Mouse (Mus musculus) liver, adult 2 months (tissue): ENCODE results near the gene Anks1b. TPM values are rescaled to one million over a fixed set of nuclear protein-coding genes. Genes with fewer than 3 reads are reported as not detected.

Source experiments
- DNase-seq: peaks from one replicate; pipeline ENCODE4 v3.0.0-alpha.2; 2011; ENCODE audit warnings: low read depth, low spot score; ENCODE audit errors: extremely low read depth
- H3K27ac ChIP-seq: fragments of 200-500 bp; replicated peaks from 2 replicates; pipeline ENCODE4 v1.5.1; 2012; ENCODE audit warnings: low read depth, mild to moderate bottlenecking, control low read depth, inconsistent platforms, low read length; ENCODE audit not compliant: insufficient read depth
- H3K27me3 ChIP-seq: fragments of 200-500 bp; 2 replicates; pipeline ENCODE4 v1.6.1; 2012; ENCODE audit warnings: mild to moderate bottlenecking, moderate library complexity, low read length, inconsistent platforms; ENCODE audit not compliant: control insufficient read depth, insufficient read depth
- H3K36me3 ChIP-seq: fragments of 200-500 bp; 2 replicates; pipeline ENCODE4 v1.6.1; 2012; ENCODE audit warnings: low read length, inconsistent platforms; ENCODE audit not compliant: control insufficient read depth, insufficient read depth
- H3K4me1 ChIP-seq: fragments of 200-500 bp; 2 replicates; pipeline ENCODE4 v1.6.1; 2011; ENCODE audit warnings: low read length; ENCODE audit not compliant: control insufficient read depth, insufficient read depth
- H3K4me3 ChIP-seq: fragments of 200-500 bp; 2 replicates; pipeline ENCODE4 v1.5.1; 2011; ENCODE audit warnings: low read depth, mild to moderate bottlenecking, control low read depth, low read length, moderate library complexity; ENCODE audit not compliant: insufficient read depth
- H3K79me2 ChIP-seq: fragments of 200-500 bp; 2 replicates; pipeline ENCODE4 v1.6.1; 2012; ENCODE audit warnings: inconsistent platforms, mild to moderate bottlenecking, low read length, moderate library complexity; ENCODE audit not compliant: control insufficient read depth, insufficient read depth
- H3K9ac ChIP-seq: fragments of 200-500 bp; 2 replicates; pipeline ENCODE4 v1.6.1; 2012; ENCODE audit warnings: low read depth, mild to moderate bottlenecking, control low read depth, inconsistent platforms, low read length
- CTCF ChIP-seq: fragments of 200-500 bp; IDR thresholded peaks from 2 replicates; pipeline ENCODE4 v1.5.1; 2011; ENCODE audit warnings: low read depth, low read length, control low read depth
- POLR2A ChIP-seq: fragments of 200-500 bp; IDR thresholded peaks from 2 replicates; pipeline ENCODE4 v1.6.1; 2011; ENCODE audit warnings: low read length, control low read depth; ENCODE audit not compliant: insufficient read depth; ENCODE audit errors: extremely low read depth
- WGBS: fragments of 180-500 bp; shearing (Covaris S2); methylation state at CpG from one replicate; pipeline ENCODE4 v1.1.7; 2018; 5-methylcytosine and 5-hydroxymethylcytosine counted together
- polyA plus RNA-seq: library from polyadenylated mRNA; depleted of rRNA; stranded (reverse); fragments of >200 nt; gene quantifications from 2 replicates; pipeline ENCODE4 v1.2.3, GENCODE M21; 2012; rRNA removed
- total RNA-seq: library from RNA; depleted of rRNA; stranded (reverse); fragments of >200 nt; gene quantifications from 2 replicates; pipeline ENCODE4 v1.2.3, GENCODE M21; 2014; rRNA removed

Gene Anks1b
- total RNA-seq (under 0.01 TPM in 1 of 2 replicates, not detected in the other), polyA plus RNA-seq (not detected in 2 replicates)

DNA sequence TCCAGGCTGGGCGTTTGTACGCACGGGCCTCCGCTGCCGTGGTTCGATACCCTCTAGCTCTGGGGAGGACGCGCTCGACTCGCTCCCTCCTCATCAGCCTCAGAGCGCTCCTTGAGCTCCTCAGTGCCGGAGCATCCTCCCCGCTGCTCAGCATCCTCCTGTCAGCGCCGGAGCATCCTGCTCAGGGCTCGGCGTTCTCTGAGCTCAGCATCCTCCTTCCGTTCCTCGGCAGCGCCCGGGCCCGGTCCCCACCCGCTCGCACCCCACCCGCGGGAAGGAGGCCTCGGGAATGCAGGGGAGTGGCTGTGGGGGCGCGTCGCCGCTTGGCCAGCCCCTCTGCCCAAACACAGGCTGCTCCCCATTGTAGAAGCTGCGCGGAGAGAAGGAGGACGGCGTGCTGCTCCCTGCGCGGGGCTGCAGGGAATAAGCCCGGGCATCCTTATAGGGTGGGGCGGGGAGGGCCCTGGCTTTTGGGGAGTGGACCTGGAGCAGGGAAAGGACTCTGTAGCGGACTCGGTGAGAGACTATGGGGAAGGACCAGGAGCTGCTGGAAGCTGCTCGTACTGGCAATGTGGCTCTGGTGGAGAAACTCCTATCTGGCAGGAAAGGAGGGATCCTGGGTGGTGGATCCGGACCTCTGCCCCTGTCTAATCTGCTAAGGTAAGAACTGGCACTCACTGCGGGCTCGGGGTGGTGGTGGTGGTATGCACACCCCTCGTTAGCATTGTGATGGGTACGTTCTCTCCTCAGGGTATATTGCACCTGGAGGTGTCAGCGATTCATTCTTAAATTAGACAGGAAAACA lies at the start of gene Anks1b:
Anks1b (plus strand) TSS at position 364 of the 805 bp plus-strand sequence.
- DNase-seq, result no peak
- Histone ChIP-seq H3K79me2 (no peaks in the 10 kb centered on the region), H3K9ac (no peak within 1 kb of the TSS), H3K27me3 (peaks cover 6% of the 10 kb centered on the region; the same call in 1 of the 2 replicates), H3K27ac (no peak within 1 kb of the TSS), H3K4me3 (peak within 1 kb of the TSS; percentile 27; the same call in 1 of the 2 replicates), H3K36me3 (no peaks in the 10 kb centered on the region), H3K4me1 (no peaks in the 10 kb centered on the region)
- 2% methylated on average over 48 of the region's 48 CpGs for WGBS
- TF ChIP-seq POLR2A (no peak), CTCF (no peak)

DNA sequence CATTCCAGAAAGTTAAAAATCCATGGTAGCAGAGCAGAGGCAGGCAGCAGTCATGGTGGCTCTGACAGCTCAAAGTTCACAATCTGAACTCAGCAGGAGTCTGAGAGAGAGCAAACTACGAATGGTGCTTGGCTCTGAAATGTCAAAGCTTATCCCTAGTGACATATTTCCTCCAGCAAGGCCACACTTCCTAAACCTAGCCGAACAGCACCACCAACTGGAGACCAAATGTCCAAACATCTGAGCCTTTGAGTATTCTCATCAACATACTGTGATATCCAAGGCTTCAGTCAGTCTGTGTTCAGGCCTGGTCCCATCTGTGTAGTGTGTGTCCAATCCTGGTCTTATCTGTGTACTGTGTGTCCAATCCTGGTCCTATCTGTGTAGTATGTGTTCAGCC lies 49.4 kb upstream of the Anks1b start:
- TF ChIP-seq CTCF (no peak), POLR2A (no peak)
- Histone ChIP-seq H3K27me3 (no peaks in the 10 kb centered on the region), H3K36me3 (peaks cover 14% of the 10 kb centered on the region), H3K79me2 (no peaks in the 10 kb centered on the region), H3K4me3 (no peak overlapping the region), H3K9ac (no peak overlapping the region), H3K4me1 (no peaks in the 10 kb centered on the region), H3K27ac (no peak overlapping the region)
- peak; percentile 60 for DNase-seq
- WGBS, result 18% methylated on average over 2 of the region's 2 CpGs

DNA sequence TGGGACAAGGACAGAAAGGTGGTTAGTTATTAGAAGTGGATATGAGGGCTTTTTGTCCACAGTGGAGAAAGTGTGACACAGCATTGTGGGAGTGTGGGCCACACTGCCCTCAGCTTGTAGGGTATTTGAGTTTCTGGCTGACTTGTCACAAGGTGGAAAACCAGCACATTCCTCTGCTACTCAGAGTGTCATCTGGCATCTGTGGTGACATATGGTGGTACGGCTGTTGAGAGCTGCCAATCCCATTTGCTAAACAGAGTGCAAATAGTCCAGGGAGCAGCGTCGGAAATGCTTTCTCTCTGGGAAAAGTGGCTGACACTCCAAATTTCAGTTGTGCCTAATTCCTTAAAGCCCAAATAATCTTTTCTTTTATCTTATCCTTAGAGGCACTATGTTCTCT lies 46.4 kb upstream of the Anks1b start:
- Histone ChIP-seq H3K9ac (no peak overlapping the region), H3K4me1 (no peaks in the 10 kb centered on the region), H3K27me3 (no peaks in the 10 kb centered on the region), H3K36me3 (peaks cover 5% of the 10 kb centered on the region; the same call in 1 of the 2 replicates), H3K27ac (no peak overlapping the region), H3K79me2 (no peaks in the 10 kb centered on the region), H3K4me3 (no peak overlapping the region)
- DNase-seq, result no peak
- TF ChIP-seq CTCF, result no peak
- WGBS, result 90% methylated on average over 3 of the region's 3 CpGs

DNA sequence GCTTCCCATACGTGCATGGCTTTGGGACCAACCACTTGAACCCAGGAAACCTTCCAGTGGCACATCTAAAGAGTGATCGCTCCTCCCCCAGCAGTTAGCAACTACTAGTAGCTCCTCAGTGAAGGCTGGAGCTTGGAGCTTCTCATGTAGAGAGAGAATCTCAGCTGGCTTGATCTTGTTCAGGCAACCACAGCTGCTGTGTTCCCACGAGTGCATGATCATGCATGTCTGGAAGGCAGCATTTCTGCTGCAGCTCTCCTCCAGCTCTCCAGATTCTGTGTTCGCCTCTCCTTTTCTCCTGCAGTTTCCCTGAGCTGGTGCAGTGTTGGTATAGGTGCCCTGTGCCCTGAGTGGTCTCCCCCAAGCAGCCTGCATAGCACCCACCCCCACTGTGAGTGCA lies 41.0 kb upstream of the Anks1b start:
- Histone ChIP-seq H3K79me2 (no peaks in the 10 kb centered on the region), H3K36me3 (no peaks in the 10 kb centered on the region), H3K27ac (no peak overlapping the region), H3K9ac (no peak overlapping the region), H3K4me1 (peaks cover 1% of the 10 kb centered on the region; the same call in 1 of the 2 replicates), H3K4me3 (no peak overlapping the region), H3K27me3 (no peaks in the 10 kb centered on the region)
- 80% methylated on average over 4 of the region's 4 CpGs for WGBS
- no peak for TF ChIP-seq POLR2A
- TF ChIP-seq CTCF, result no peak
- DNase-seq, result no peak

DNA sequence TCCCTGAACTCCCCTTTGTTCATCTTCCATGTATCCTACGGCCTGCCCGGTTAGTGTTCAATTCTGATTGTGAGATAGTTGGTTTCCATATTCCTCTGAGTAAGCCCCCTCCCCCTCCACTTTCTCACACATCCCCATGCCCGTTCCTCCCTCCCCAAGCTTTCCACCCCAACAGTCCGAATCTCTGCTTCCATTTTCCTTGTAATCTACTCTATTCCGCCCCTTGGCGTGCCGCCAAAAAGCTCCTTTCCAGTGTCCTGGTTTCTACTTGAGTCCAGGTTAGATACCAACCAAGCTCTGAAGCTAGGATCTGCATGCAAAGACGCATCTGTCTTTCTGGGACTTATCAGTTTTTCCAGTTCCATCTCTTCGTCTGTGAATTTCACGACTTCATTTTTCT lies 40.1 kb upstream of the Anks1b start:
- Histone ChIP-seq H3K4me1 (peaks cover 4% of the 10 kb centered on the region), H3K9ac (no peak overlapping the region), H3K27me3 (no peaks in the 10 kb centered on the region), H3K27ac (no peak overlapping the region), H3K36me3 (no peaks in the 10 kb centered on the region), H3K4me3 (no peak overlapping the region), H3K79me2 (no peaks in the 10 kb centered on the region)
- no peak for DNase-seq
- 79% methylated on average over 10 of the region's 10 CpGs for WGBS
- no peak for TF ChIP-seq CTCF
- TF ChIP-seq POLR2A, result no peak

DNA sequence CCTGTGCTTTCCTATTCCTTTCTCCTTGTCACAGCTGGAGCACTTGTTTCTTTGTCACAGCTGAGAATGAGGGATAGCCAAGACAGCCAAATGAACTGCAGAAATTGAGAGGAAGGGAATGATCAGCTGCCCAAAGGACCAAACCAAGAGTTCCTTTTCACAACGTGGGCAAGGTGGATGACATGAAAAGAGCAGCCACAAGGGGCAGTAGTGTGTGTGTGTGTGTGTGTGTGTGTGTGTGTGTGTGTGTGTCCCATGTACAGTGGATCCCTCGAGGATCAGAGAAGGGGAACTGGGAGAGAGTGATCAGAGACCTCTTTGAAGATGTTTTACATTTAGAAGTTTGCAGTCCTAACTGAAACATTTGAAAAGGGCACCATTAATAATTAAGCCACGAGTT lies 35.8 kb upstream of the Anks1b start:
- H3K4me3 ChIP-seq, result no peak overlapping the region
- peaks cover 4% of the 10 kb centered on the region for H3K4me1 ChIP-seq
- TF ChIP-seq CTCF, result no peak
- no peak for TF ChIP-seq POLR2A
- H3K27me3 ChIP-seq, result no peaks in the 10 kb centered on the region
- H3K79me2 ChIP-seq, result no peaks in the 10 kb centered on the region
- 43% methylated on average over 3 of the region's 3 CpGs for WGBS
- no peaks in the 10 kb centered on the region for H3K36me3 ChIP-seq
- peak; percentile 54 for DNase-seq
- no peak overlapping the region for H3K27ac ChIP-seq
- H3K9ac ChIP-seq, result no peak overlapping the region
